Mouse (Mus musculus) lung, embryonic 14.5 days (tissue): ENCODE measurements at regions not wholly inside any gene's neighbourhood (a gene's known extent, or its start where the extent isn't known, plus 50 kb on each side); places are given as distances from the start of the nearest gene placed in this dataset.

Source experiments
- ATAC-seq: fragments of 200-750 bp; cut with Nextera tagmentation; 2 replicates; pipeline ENCODE4 v1.8.0; 2017; ENCODE audit warnings: mild to moderate bottlenecking, moderate TSS enrichment, moderate library complexity; ENCODE audit not compliant: insufficient read depth
- DNase-seq: peaks from one replicate; pipeline ENCODE4 v3.0.0-alpha.2; 2015
- H3K27ac ChIP-seq: fragments of 300-500 bp; sonication (generic); 2 replicates; pipeline ENCODE4 v1.5.1; 2014; ENCODE audit warnings: low read depth, mild to moderate bottlenecking, moderate library complexity
- H3K27me3 ChIP-seq: fragments of 300-500 bp; sonication (generic); 2 replicates; pipeline ENCODE4 v1.6.1; 2014; ENCODE audit warnings: low read length, control low read depth; ENCODE audit not compliant: insufficient read depth
- H3K36me3 ChIP-seq: fragments of 300-500 bp; sonication (generic); 2 replicates; pipeline ENCODE4 v1.6.1; 2014; ENCODE audit warnings: control low read depth; ENCODE audit not compliant: insufficient read depth
- H3K4me1 ChIP-seq: fragments of 300-500 bp; sonication (generic); 2 replicates; pipeline ENCODE4 v1.6.1; 2014; ENCODE audit warnings: antibody characterized with exemption, control low read depth; ENCODE audit not compliant: insufficient read depth
- H3K4me2 ChIP-seq: fragments of 300-500 bp; sonication (generic); 2 replicates; pipeline ENCODE4 v1.6.1; 2014; ENCODE audit warnings: mild to moderate bottlenecking
- H3K4me3 ChIP-seq: fragments of 300-500 bp; sonication (generic); 2 replicates; pipeline ENCODE4 v1.5.1; 2014; ENCODE audit warnings: low read depth, low read length
- H3K9ac ChIP-seq: fragments of 300-500 bp; sonication (generic); 2 replicates; pipeline ENCODE4 v1.6.1; 2014
- H3K9me3 ChIP-seq: fragments of 300-500 bp; sonication (generic); 2 replicates; pipeline ENCODE4 v1.6.1; 2016; ENCODE audit warnings: low read depth, low read length, control low read depth
- CTCF ChIP-seq: IDR thresholded peaks from 2 replicates; pipeline ENCODE4 v1.5.1; 2016; ENCODE audit warnings: antibody characterized with exemption, low read depth
- WGBS: fragments of 180-500 bp; shearing (Covaris S2); extraction: QIAGEN DNeasy Blood & Tissue Kit; methylation state at CpG from one replicate; pipeline ENCODE4 v1.1.7; 2014; 5-methylcytosine and 5-hydroxymethylcytosine counted together

DNA sequence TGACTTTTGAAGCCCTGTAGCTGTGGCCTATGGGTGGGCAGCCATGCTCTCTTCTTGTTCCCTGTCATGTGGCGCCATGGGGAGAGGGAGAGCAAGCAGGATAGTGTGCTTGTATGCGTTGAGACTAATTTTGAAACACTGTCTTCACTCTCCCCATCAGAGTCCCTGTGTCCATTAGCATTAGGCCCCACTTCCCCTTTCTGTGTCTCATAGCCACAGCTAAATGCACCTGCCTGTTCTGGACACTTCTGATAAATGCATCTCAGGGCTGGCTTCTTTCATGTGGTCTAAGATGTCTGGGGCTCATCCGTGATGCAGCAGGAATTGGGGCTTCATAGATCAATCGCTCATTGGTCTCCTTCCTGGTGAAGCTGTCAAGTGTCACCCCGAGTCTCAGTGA lies 77.0 kb upstream of the Rufy1 start:
- WGBS = 75% methylated on average over 5 of the region's 5 CpGs

GRCm38 (mm10) chr11:50507498-50507824 lies 76.5 kb upstream of the Rufy1 start:
- no peak for TF ChIP-seq CTCF
- Histone ChIP-seq H3K27me3 (no peaks in the 10 kb centered on the region), H3K9ac (no peak overlapping the region), H3K36me3 (no peaks in the 10 kb centered on the region), H3K27ac (no peak overlapping the region), H3K4me1 (no peaks in the 10 kb centered on the region), H3K4me3 (no peak overlapping the region), H3K4me2 (no peak overlapping the region), H3K9me3 (no peaks in the 10 kb centered on the region)
- DNase-seq (no peak), ATAC-seq (no peak)
- WGBS = 87% methylated on average over 4 of the region's 4 CpGs

More for the DNA sequence above, 77.0 kb upstream of the Rufy1 start:
- DNase-seq = no peak
- no peak overlapping the region for H3K9ac ChIP-seq
- no peak for ATAC-seq
- no peak for TF ChIP-seq CTCF
- no peaks in the 10 kb centered on the region for H3K27me3 ChIP-seq
- H3K4me2 ChIP-seq = no peak overlapping the region
- H3K4me3 ChIP-seq = no peak overlapping the region
- H3K4me1 ChIP-seq = no peaks in the 10 kb centered on the region
- no peaks in the 10 kb centered on the region for H3K36me3 ChIP-seq
- H3K27ac ChIP-seq = no peak overlapping the region
- H3K9me3 ChIP-seq = no peaks in the 10 kb centered on the region

GRCm38 (mm10) chr11:50506820-50507497 lies 76.0 kb upstream of the Rufy1 start:
- ATAC-seq (no peak), DNase-seq (no peak)
- 62% methylated on average over 5 of the region's 5 CpGs for WGBS
- H3K27me3 ChIP-seq = no peaks in the 10 kb centered on the region
- no peak overlapping the region for H3K27ac ChIP-seq
- no peaks in the 10 kb centered on the region for H3K4me1 ChIP-seq
- H3K36me3 ChIP-seq = no peaks in the 10 kb centered on the region
- H3K9ac ChIP-seq = no peak overlapping the region
- no peak overlapping the region for H3K4me3 ChIP-seq
- H3K9me3 ChIP-seq = no peaks in the 10 kb centered on the region
- TF ChIP-seq CTCF = no peak
- no peak overlapping the region for H3K4me2 ChIP-seq

DNA sequence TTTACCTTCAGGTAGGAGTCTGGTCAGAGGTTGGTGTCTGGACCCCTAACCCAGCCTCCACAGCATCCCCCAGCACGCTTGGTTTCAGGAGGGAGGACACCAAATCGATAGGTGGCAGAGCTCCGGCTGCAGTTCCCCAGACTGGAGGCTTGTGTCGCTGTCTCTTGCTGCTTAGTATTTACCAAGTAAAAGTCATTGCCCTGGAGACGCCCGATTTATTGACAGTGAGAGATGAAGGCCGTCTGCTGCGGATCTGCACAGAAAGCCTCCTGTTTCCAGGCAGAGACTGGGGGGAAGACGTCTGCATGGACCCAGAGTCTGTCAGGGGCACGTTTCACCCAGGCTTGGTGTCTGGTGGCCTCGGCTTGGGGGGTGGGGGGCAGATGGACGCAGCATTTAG lies 70.4 kb upstream of the Rufy1 start:
- H3K27ac ChIP-seq = no peak overlapping the region
- no peaks in the 10 kb centered on the region for H3K9me3 ChIP-seq
- DNase-seq (peak; percentile 68), ATAC-seq (peak; percentile 31; the same call in 1 of the 2 replicates)
- TF ChIP-seq CTCF = peak; percentile 13; the same call in 1 of the 2 replicates
- 30% methylated on average over 12 of the region's 12 CpGs for WGBS
- no peaks in the 10 kb centered on the region for H3K36me3 ChIP-seq
- 0 out of 2 replicates have a peak overlapping the region, but pooled peaks have one; percentile 14 for H3K4me2 ChIP-seq
- H3K9ac ChIP-seq = no peak overlapping the region
- no peaks in the 10 kb centered on the region for H3K27me3 ChIP-seq
- no peak overlapping the region for H3K4me3 ChIP-seq
- no peaks in the 10 kb centered on the region for H3K4me1 ChIP-seq

GRCm38 (mm10) chr11:50493123-50493476 lies 62.2 kb upstream of the Rufy1 start:
- Histone ChIP-seq H3K4me1 (no peaks in the 10 kb centered on the region), H3K4me3 (no peak overlapping the region), H3K9me3 (no peaks in the 10 kb centered on the region), H3K4me2 (no peak overlapping the region), H3K27me3 (no peaks in the 10 kb centered on the region), H3K9ac (no peak overlapping the region), H3K36me3 (no peaks in the 10 kb centered on the region), H3K27ac (no peak overlapping the region)
- no peak for DNase-seq
- no peak for TF ChIP-seq CTCF
- WGBS = 90% methylated on average over 5 of the region's 5 CpGs
- no peak for ATAC-seq

DNA sequence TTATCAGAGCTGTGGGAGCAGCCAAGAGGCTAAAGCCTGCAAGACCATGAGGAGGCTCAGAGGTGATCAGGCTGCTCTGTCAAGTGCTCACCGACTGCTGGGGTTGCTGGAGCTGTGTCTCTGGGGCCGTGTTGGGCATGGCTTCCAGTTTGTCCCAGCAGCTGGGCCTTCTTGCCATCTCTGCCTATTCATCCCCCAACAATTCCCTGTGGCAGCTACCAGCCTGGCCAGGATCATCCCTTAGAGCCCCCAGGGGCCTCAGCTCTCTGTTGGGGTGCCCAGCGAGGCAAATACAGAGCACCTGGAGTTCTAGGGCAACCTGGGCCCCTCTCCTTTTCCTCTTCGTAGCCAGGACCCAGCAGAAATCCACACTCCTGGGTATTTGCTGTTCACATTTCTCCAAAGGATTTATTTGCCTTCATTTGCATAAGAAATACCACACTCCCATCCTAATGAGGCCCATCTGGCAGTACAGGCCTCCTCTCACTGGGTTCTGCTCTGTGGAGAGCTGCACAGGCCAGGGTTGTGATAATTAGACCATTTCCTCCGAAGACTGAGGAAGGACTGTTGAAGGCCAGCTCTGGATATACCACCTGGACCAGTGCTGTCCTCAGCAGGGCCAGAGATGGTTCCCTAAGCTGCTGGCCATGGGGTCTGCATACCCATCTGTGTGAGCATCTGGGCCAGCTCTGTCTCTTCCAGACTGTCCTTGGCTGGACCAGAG lies 61.6 kb upstream of the Rufy1 start:
- DNase-seq (no peak), ATAC-seq (no peak)
- no peaks in the 10 kb centered on the region for H3K27me3 ChIP-seq
- no peak overlapping the region for H3K9ac ChIP-seq
- no peaks in the 10 kb centered on the region for H3K36me3 ChIP-seq
- H3K4me1 ChIP-seq = no peaks in the 10 kb centered on the region
- no peak overlapping the region for H3K27ac ChIP-seq
- TF ChIP-seq CTCF = no peak
- no peak overlapping the region for H3K4me3 ChIP-seq
- WGBS = 57% methylated on average over 5 of the region's 5 CpGs
- H3K9me3 ChIP-seq = no peaks in the 10 kb centered on the region
- H3K4me2 ChIP-seq = no peak overlapping the region

DNA sequence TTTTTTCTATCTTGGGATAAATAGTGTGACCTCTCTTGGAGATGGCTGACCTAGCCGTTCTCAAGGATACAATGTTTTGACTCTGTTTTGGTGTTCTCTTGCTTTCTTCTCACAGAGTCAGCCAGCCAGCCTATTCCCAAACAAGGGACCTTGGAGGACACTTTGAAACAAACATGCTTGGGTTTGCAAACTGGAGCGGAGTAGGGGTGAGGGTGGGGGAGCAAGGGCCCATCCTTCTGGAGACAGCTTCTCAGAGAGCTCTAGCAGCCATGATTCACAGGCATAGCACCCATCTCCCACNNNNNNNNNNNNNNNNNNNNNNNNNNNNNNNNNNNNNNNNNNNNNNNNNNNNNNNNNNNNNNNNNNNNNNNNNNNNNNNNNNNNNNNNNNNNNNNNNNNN lies 52.9 kb upstream of the Rufy1 start:
- no peaks in the 10 kb centered on the region for H3K27me3 ChIP-seq
- DNase-seq (no peak), ATAC-seq (no peak)
- TF ChIP-seq CTCF = no peak
- H3K9me3 ChIP-seq = no peaks in the 10 kb centered on the region
- 91% methylated on average over 2 of the region's 2 CpGs for WGBS
- H3K36me3 ChIP-seq = no peaks in the 10 kb centered on the region
- H3K27ac ChIP-seq = no peak overlapping the region
- H3K4me2 ChIP-seq = no peak overlapping the region
- no peaks in the 10 kb centered on the region for H3K4me1 ChIP-seq
- H3K9ac ChIP-seq = no peak overlapping the region
- H3K4me3 ChIP-seq = no peak overlapping the region
